8 mouse cellular contexts compared by ENCODE assay signal in genomic region chr6:30546571-30547273, GRCm38 (mm10). TPM values are rescaled to one million over a fixed set of nuclear protein-coding genes. Genes with fewer than 3 reads are reported as not detected.
DNase-seq lines count a peak whose midpoint lies in the region; ATAC-seq and TF ChIP-seq lines count a peak whose summit lies in the region.

No protein-coding gene starts in this region.

- 0 out of 2 replicates have a peak overlapping the region, but pooled peaks have one; percentile 16 for H3K4me3 ChIP-seq in heart, embryonic 12.5 days
- H3K4me3 ChIP-seq in heart, embryonic 16.5 days (ENCODE audit: low read length) = peak overlapping the region; percentile 40
- no peak overlapping the region; a peak in 1 of 4 replicates for H3K4me3 ChIP-seq in liver, embryonic 14.5 days (ENCODE audit: insufficient read depth in 1 of 2, low read depth in 2 of 2, low read length in 2 of 2)

- H3K9ac ChIP-seq in heart, embryonic 12.5 days = peak overlapping the region; percentile 37
- H3K9ac ChIP-seq in heart, embryonic 16.5 days (ENCODE audit: low read length) = peak overlapping the region; percentile 57
- H3K9ac ChIP-seq in liver, embryonic 14.5 days (replicated peaks) = no peak overlapping the region

- TF ChIP-seq EP300 in liver, embryonic 14.5 days (IDR thresholded peaks at IDR 0.05; ENCODE audit: low read depth) = no peak

- no peaks in the 10 kb centered on the region for H3K9me3 ChIP-seq in heart, embryonic 12.5 days (replicated peaks)
- H3K9me3 ChIP-seq in heart, embryonic 16.5 days (replicated peaks; ENCODE audit: control insufficient read depth, low read length) = no peaks in the 10 kb centered on the region
- no peaks in the 10 kb centered on the region for H3K9me3 ChIP-seq in liver, embryonic 14.5 days (ENCODE audit: control insufficient read depth, low read length)

- DNase-seq in heart, adult 9 months (ENCODE audit: low spot score in 2 of 2) = no peak
- peak; percentile 65 for DNase-seq in ES-CJ7 (ENCODE audit: low read depth, low spot score)
- peak; percentile 61 to 69 for DNase-seq in cerebellum, postnatal 14 days
- peak in 1 of 3 experiments; percentile 14 for DNase-seq in liver, embryonic 14.5 days (ENCODE audit: low read depth in 3 of 3, low spot score in 3 of 3)
- peak; percentile 71 for DNase-seq in neural tube, embryonic 10.5 days (ENCODE audit: extremely low spot score, low spot score)
- no peak for DNase-seq in right cerebral cortex, postnatal 25 days

- H3K4me2 ChIP-seq in heart, embryonic 12.5 days = peak overlapping the region; percentile 55
- peak overlapping the region; percentile 63 for H3K4me2 ChIP-seq in heart, embryonic 16.5 days (ENCODE audit: low read depth, low read length)
- H3K4me2 ChIP-seq in liver, embryonic 14.5 days (ENCODE audit: low read depth) = peak overlapping the region; percentile 44

- TF ChIP-seq CTCF in liver, embryonic 14.5 days (IDR thresholded peaks at IDR 0.05; ENCODE audit: low read depth) = no peak

- peak overlapping the region; percentile 91 for H3K27ac ChIP-seq in heart, embryonic 12.5 days (ENCODE audit: poor library complexity, severe bottlenecking)
- peak overlapping the region; percentile 91 for H3K27ac ChIP-seq in heart, embryonic 16.5 days (ENCODE audit: low read length)
- H3K27ac ChIP-seq in liver, embryonic 14.5 days = no peak overlapping the region

- peak; percentile 28; the same call in 1 of the 2 replicates for ATAC-seq in heart, embryonic 12.5 days (ENCODE audit: insufficient number of reproducible peaks, low FRiP score)
- no peak for ATAC-seq in heart, embryonic 16.5 days (replicated peaks; ENCODE audit: extremely low read depth, insufficient read depth, low FRiP score)
- ATAC-seq in liver, embryonic 14.5 days (ENCODE audit: insufficient read depth) = no peak

- 15% methylated on average over 17 of the region's 17 CpGs for WGBS in heart, embryonic 12.5 days
- WGBS in heart, embryonic 16.5 days = 19% methylated on average over 17 of the region's 17 CpGs
- WGBS in liver, embryonic 14.5 days (ENCODE audit: insufficient replicate concordance) = 14% methylated on average over 17 of the region's 17 CpGs

- H3K36me3 ChIP-seq in heart, embryonic 12.5 days = no peaks in the 10 kb centered on the region
- no peaks in the 10 kb centered on the region for H3K36me3 ChIP-seq in heart, embryonic 16.5 days (ENCODE audit: control insufficient read depth, insufficient read depth)
- no peaks in the 10 kb centered on the region for H3K36me3 ChIP-seq in liver, embryonic 14.5 days (replicated peaks; ENCODE audit: control insufficient read depth, insufficient read depth, low read depth)

- H3K4me1 ChIP-seq in heart, embryonic 12.5 days (replicated peaks) = peaks cover 58% of the 10 kb centered on the region
- H3K4me1 ChIP-seq in heart, embryonic 16.5 days (ENCODE audit: control insufficient read depth, insufficient read depth, low read length) = peaks cover 38% of the 10 kb centered on the region
- H3K4me1 ChIP-seq in liver, embryonic 14.5 days (replicated peaks; ENCODE audit: control insufficient read depth in 2 of 2, insufficient read depth in 2 of 2, low read length in 1 of 2) = peaks cover 0 to 11% of the 10 kb centered on the region in 2 experiments; a peak in 1 of 4 replicates

- no peaks in the 10 kb centered on the region for H3K27me3 ChIP-seq in heart, embryonic 12.5 days (replicated peaks)
- H3K27me3 ChIP-seq in heart, embryonic 16.5 days (ENCODE audit: control insufficient read depth, insufficient read depth, low read length) = no peaks in the 10 kb centered on the region
- H3K27me3 ChIP-seq in liver, embryonic 14.5 days (ENCODE audit: control insufficient read depth, insufficient read depth, low read length) = peaks cover 32% of the 10 kb centered on the region

RNA-seq across cellular contexts. Expression of gene Cpa2, which starts 5.3 kb away (rescaled TPM):
- polyA plus RNA-seq in heart, embryonic 12.5 days (2016; fragmentation: Nextera tagmentation; extraction: Ambion mirVana) = 5.3 and 6.3 TPM in 2 replicates
- 2.5 and 2.7 TPM in 2 replicates for polyA plus RNA-seq in heart, embryonic 16.5 days (2015; fragmentation: Nextera tagmentation; extraction: Ambion mirVana)
- 0.60 and 0.63 TPM in 2 replicates for polyA plus RNA-seq in liver, embryonic 14.5 days (2012; rRNA removed)
- 0.56 and 2.1 TPM in 2 replicates for polyA plus RNA-seq in liver, embryonic 14.5 days (2014; fragmentation: Nextera tagmentation; extraction: Ambion mirVana)

RNA-seq across cellular contexts. Expression of gene Cpa4, which starts 21.4 kb away (rescaled TPM):
- polyA plus RNA-seq in heart, embryonic 12.5 days (2016; fragmentation: Nextera tagmentation; extraction: Ambion mirVana) = 2.9 and 3.1 TPM in 2 replicates
- polyA plus RNA-seq in heart, embryonic 16.5 days (2015; fragmentation: Nextera tagmentation; extraction: Ambion mirVana) = 1.3 and 1.7 TPM in 2 replicates
- 0.05 and 0.07 TPM in 2 replicates for polyA plus RNA-seq in liver, embryonic 14.5 days (2012; rRNA removed)
- polyA plus RNA-seq in liver, embryonic 14.5 days (2014; fragmentation: Nextera tagmentation; extraction: Ambion mirVana) = 0.05 TPM in 1 of 2 replicates, not detected in the other

RNA-seq across cellular contexts. Expression of gene Ssmem1, which starts 37.1 kb away (rescaled TPM):
- 0.17 and 0.26 TPM in 2 replicates for polyA plus RNA-seq in heart, embryonic 12.5 days (2016; fragmentation: Nextera tagmentation; extraction: Ambion mirVana)
- 0.12 TPM in 1 of 2 replicates, not detected in the other for polyA plus RNA-seq in heart, embryonic 16.5 days (2015; fragmentation: Nextera tagmentation; extraction: Ambion mirVana)
- 0.10 TPM in 1 of 2 replicates, not detected in the other for polyA plus RNA-seq in liver, embryonic 14.5 days (2012; rRNA removed)
- polyA plus RNA-seq in liver, embryonic 14.5 days (2014; fragmentation: Nextera tagmentation; extraction: Ambion mirVana) = 0.14 TPM in 1 of 2 replicates, not detected in the other

RNA-seq across cellular contexts. Expression of gene Tmem209, which starts 37.1 kb away (rescaled TPM):
- 27.5 and 31.1 TPM in 2 replicates for polyA plus RNA-seq in heart, embryonic 12.5 days (2016; fragmentation: Nextera tagmentation; extraction: Ambion mirVana)
- 21.7 and 27.6 TPM in 2 replicates for polyA plus RNA-seq in heart, embryonic 16.5 days (2015; fragmentation: Nextera tagmentation; extraction: Ambion mirVana)
- polyA plus RNA-seq in liver, embryonic 14.5 days (2012; rRNA removed) = 15.9 and 17.6 TPM in 2 replicates
- 19.6 and 20.0 TPM in 2 replicates for polyA plus RNA-seq in liver, embryonic 14.5 days (2014; fragmentation: Nextera tagmentation; extraction: Ambion mirVana)

Comparison
In these comparisons a context has a peak if more than half of its experiments do, and no peak if none do; other contexts are left out.
1. H3K4me3 ChIP-seq: peak in heart, embryonic 12.5 days (single experiment) and heart, embryonic 16.5 days (single experiment); none in liver, embryonic 14.5 days (0 of 2).
2. DNase-seq: peak in ES-CJ7 (single experiment), cerebellum, postnatal 14 days (2 of 2) and neural tube, embryonic 10.5 days (single experiment); none in heart, adult 9 months (0 of 2) and right cerebral cortex, postnatal 25 days (single experiment).
3. Peak in every context shown above with its lines, with median percentiles within 50 percentile points of each other: H3K4me2 ChIP-seq.